Comparison of ENCODE assay signal across 8 mouse cellular contexts in the genomic region with DNA sequence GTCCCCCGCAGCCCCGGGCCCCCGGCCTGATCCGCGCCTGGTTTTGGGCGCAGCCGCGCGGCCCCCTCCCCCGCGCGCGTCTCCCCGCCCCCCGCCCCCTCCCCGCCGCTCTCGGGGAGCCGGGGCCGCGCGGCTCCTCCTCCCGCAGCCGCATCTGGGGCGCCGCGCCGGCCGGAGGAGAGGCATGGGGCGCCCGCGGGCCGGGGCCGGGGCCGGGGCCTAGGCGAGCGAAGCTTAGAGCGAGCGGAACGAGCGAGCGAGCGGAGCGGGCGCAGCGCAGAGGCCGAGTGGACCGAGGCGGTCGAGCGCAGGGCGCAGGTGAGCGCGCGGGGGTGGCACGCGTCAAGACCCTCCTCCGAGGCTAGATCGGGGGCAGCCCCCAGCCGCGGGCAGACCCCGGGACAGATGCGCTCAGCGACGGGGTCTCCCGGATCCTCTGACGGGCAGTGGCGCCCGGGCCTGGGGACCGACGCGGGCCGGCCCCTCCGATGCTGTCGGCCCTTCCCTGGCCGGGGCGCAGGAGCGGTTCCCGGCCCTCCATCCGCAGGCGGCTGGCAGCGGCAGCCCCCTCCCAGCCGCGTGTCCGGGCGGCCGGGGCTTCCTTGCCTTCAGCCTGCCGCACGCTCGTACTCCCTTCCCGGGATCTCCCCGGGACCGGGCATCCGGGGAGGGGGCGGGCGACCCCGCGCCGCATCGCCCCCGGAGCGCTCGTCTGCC. TPM values are rescaled to one million over a fixed set of nuclear protein-coding genes. Genes with fewer than 3 reads are reported as not detected.
DNase-seq lines count a peak whose midpoint lies in the region; ATAC-seq and TF ChIP-seq lines count a peak whose summit lies in the region.

A gene (plus strand): TSS at position 165 of the 717 bp plus-strand sequence.

- no peak for TF ChIP-seq EP300 in lung, postnatal 0 days (IDR thresholded peaks at IDR 0.05)

- no peaks in the 10 kb centered on the region for H3K4me1 ChIP-seq in lung, postnatal 0 days (ENCODE audit: insufficient read depth, low read depth, low read length)
- H3K4me1 ChIP-seq in embryonic facial prominence, embryonic 14.5 days (ENCODE audit: control insufficient read depth, insufficient read depth, low read length) = peaks cover 16% of the 10 kb centered on the region
- H3K4me1 ChIP-seq in heart, embryonic 16.5 days (ENCODE audit: control insufficient read depth, insufficient read depth, low read length) = peaks cover 10% of the 10 kb centered on the region; the same call in 1 of the 2 replicates
- peaks cover 19% of the 10 kb centered on the region for H3K4me1 ChIP-seq in midbrain, embryonic 16.5 days (ENCODE audit: control insufficient read depth, insufficient read depth, low read length)

- H3K9me3 ChIP-seq in lung, postnatal 0 days (ENCODE audit: low read length) = no peaks in the 10 kb centered on the region
- no peaks in the 10 kb centered on the region for H3K9me3 ChIP-seq in embryonic facial prominence, embryonic 14.5 days (ENCODE audit: control insufficient read depth, low read length)
- H3K9me3 ChIP-seq in heart, embryonic 16.5 days (replicated peaks; ENCODE audit: control insufficient read depth, low read length) = no peaks in the 10 kb centered on the region
- H3K9me3 ChIP-seq in midbrain, embryonic 16.5 days (replicated peaks; ENCODE audit: control insufficient read depth, low read length, poor library complexity, severe bottlenecking) = no peaks in the 10 kb centered on the region

- DNase-seq in lung, postnatal 0 days (ENCODE audit: low spot score) = peak; percentile 14
- DNase-seq in lung, postnatal 14 days = no peak
- DNase-seq in adrenal gland, postnatal 10 days = peak; percentile 58
- DNase-seq in embryonic facial prominence, embryonic 14.5 days (ENCODE audit: low spot score) = peak; percentile 46
- DNase-seq in layer of hippocampus, postnatal 36 days = peak; percentile 47
- DNase-seq in spleen, adult 18-20 months = no peak

- peak; percentile 58 for ATAC-seq in lung, postnatal 0 days
- ATAC-seq in embryonic facial prominence, embryonic 14.5 days (ENCODE audit: low read depth) = peak; percentile 84
- peak; percentile 53; the same call in 1 of the 2 replicates for ATAC-seq in heart, embryonic 16.5 days (replicated peaks; ENCODE audit: extremely low read depth, insufficient read depth, low FRiP score)
- ATAC-seq in midbrain, embryonic 16.5 days = peak; percentile 84

- WGBS in lung, postnatal 0 days = 3% methylated on average over 35 of the region's 103 CpGs
- 1% methylated on average over 9 of the region's 103 CpGs for whole genome bisulfite sequencing in embryonic facial prominence, embryonic 14.5 days
- under 1% methylated on average over 71 of the region's 103 CpGs for WGBS in heart, embryonic 16.5 days
- under 1% methylated on average over 58 of the region's 103 CpGs for WGBS in midbrain, embryonic 16.5 days

- H3K36me3 ChIP-seq in lung, postnatal 0 days (ENCODE audit: insufficient read depth, low read length) = no peaks in the 10 kb centered on the region
- no peaks in the 10 kb centered on the region for H3K36me3 ChIP-seq in embryonic facial prominence, embryonic 14.5 days (ENCODE audit: control insufficient read depth, insufficient read depth, low read length)
- H3K36me3 ChIP-seq in heart, embryonic 16.5 days (ENCODE audit: control insufficient read depth, insufficient read depth) = no peaks in the 10 kb centered on the region
- H3K36me3 ChIP-seq in midbrain, embryonic 16.5 days (ENCODE audit: control insufficient read depth, insufficient read depth, low read length) = no peaks in the 10 kb centered on the region

- H3K9ac ChIP-seq in lung, postnatal 0 days (replicated peaks; ENCODE audit: low read depth) = no peak within 1 kb of the TSS
- H3K9ac ChIP-seq in embryonic facial prominence, embryonic 14.5 days (ENCODE audit: low read depth, low read length) = peak within 1 kb of the TSS; percentile 74
- H3K9ac ChIP-seq in heart, embryonic 16.5 days (ENCODE audit: low read length) = peak within 1 kb of the TSS; percentile 70
- H3K9ac ChIP-seq in midbrain, embryonic 16.5 days (ENCODE audit: low read depth, low read length) = peak within 1 kb of the TSS; percentile 93

- peaks cover 26% of the 10 kb centered on the region for H3K27me3 ChIP-seq in lung, postnatal 0 days (replicated peaks; ENCODE audit: insufficient read depth, low read length)
- H3K27me3 ChIP-seq in embryonic facial prominence, embryonic 14.5 days (replicated peaks; ENCODE audit: control insufficient read depth, insufficient read depth, low read length) = peaks cover 64% of the 10 kb centered on the region
- H3K27me3 ChIP-seq in heart, embryonic 16.5 days (ENCODE audit: control insufficient read depth, insufficient read depth, low read length) = peaks cover 78% of the 10 kb centered on the region
- H3K27me3 ChIP-seq in midbrain, embryonic 16.5 days (ENCODE audit: control insufficient read depth, insufficient read depth, low read depth, low read length) = peaks cover 3% of the 10 kb centered on the region

- peak within 1 kb of the TSS; percentile 54 for H3K4me3 ChIP-seq in lung, postnatal 0 days (ENCODE audit: low read depth, low read length)
- peak within 1 kb of the TSS; percentile 76 for H3K4me3 ChIP-seq in embryonic facial prominence, embryonic 14.5 days (ENCODE audit: low read depth, low read length)
- peak within 1 kb of the TSS; percentile 67 for H3K4me3 ChIP-seq in heart, embryonic 16.5 days (ENCODE audit: low read length)
- H3K4me3 ChIP-seq in midbrain, embryonic 16.5 days (ENCODE audit: low read depth, low read length) = peak within 1 kb of the TSS; percentile 96

- peak within 1 kb of the TSS; percentile 97 for H3K4me2 ChIP-seq in lung, postnatal 0 days (replicated peaks; ENCODE audit: low read depth, low read length)
- peak within 1 kb of the TSS; percentile 98 for H3K4me2 ChIP-seq in embryonic facial prominence, embryonic 14.5 days (ENCODE audit: low read depth, low read length)
- H3K4me2 ChIP-seq in heart, embryonic 16.5 days (ENCODE audit: low read depth, low read length) = peak within 1 kb of the TSS; percentile 97
- peak within 1 kb of the TSS; percentile 93 for H3K4me2 ChIP-seq in midbrain, embryonic 16.5 days (ENCODE audit: low read length)

- H3K27ac ChIP-seq in lung, postnatal 0 days (ENCODE audit: low read length) = no peak within 1 kb of the TSS
- H3K27ac ChIP-seq in embryonic facial prominence, embryonic 14.5 days (replicated peaks; ENCODE audit: low read depth, low read length) = no peak within 1 kb of the TSS
- H3K27ac ChIP-seq in heart, embryonic 16.5 days (ENCODE audit: low read length) = no peak within 1 kb of the TSS
- H3K27ac ChIP-seq in midbrain, embryonic 16.5 days (ENCODE audit: low read length) = peak within 1 kb of the TSS; percentile 73

- TF ChIP-seq CTCF in lung, postnatal 0 days (IDR thresholded peaks at IDR 0.05) = no peak

RNA-seq across cellular contexts. Expression of the gene that starts here (rescaled TPM):
- 70.3 and 74.0 TPM in 2 replicates for polyA plus RNA-seq in lung, postnatal 0 days (2015; fragmentation: Nextera tagmentation; extraction: Ambion mirVana)
- 10 to 100 TPM; 36.9 to 40.3 TPM for total RNA-seq in adrenal gland, postnatal 10 days (2021)
- polyA plus RNA-seq in embryonic facial prominence, embryonic 14.5 days (2014; fragmentation: Nextera tagmentation; extraction: Ambion mirVana) = 74.0 and 84.6 TPM in 2 replicates
- 49.9 and 57.8 TPM in 2 replicates for polyA plus RNA-seq in heart, embryonic 16.5 days (2015; fragmentation: Nextera tagmentation; extraction: Ambion mirVana)
- total RNA-seq in layer of hippocampus, postnatal 36 days (2021) = 100 to 1,000 TPM; 197 to 198 TPM
- polyA plus RNA-seq in midbrain, embryonic 16.5 days (2015; fragmentation: Nextera tagmentation; extraction: Ambion mirVana) = 270 and 271 TPM in 2 replicates

Comparison
In these comparisons a context has a peak if more than half of its experiments do, and no peak if none do; other contexts are left out.
1. RNA of the gene that starts here (total RNA-seq): 197 to 198 TPM in layer of hippocampus, postnatal 36 days; 36.9 to 40.3 TPM in adrenal gland, postnatal 10 days; every median in the first group is over 4 times any median in the second.
2. DNase-seq: peak in lung, postnatal 0 days (single experiment), adrenal gland, postnatal 10 days (single experiment), embryonic facial prominence, embryonic 14.5 days (single experiment) and layer of hippocampus, postnatal 36 days (2 of 2); none in lung, postnatal 14 days (single experiment) and spleen, adult 18-20 months (0 of 2).
3. Peak in every context shown above with its lines, with median percentiles within 50 percentile points of each other: ATAC-seq, H3K4me2 ChIP-seq and H3K4me3 ChIP-seq.